Mouse (Mus musculus): ENCODE measurements at regions not wholly inside any gene's neighbourhood (a gene's known extent, or its start where the extent isn't known, plus 50 kb on each side); places are given as distances from the start of the nearest gene placed in this dataset.

DNA sequence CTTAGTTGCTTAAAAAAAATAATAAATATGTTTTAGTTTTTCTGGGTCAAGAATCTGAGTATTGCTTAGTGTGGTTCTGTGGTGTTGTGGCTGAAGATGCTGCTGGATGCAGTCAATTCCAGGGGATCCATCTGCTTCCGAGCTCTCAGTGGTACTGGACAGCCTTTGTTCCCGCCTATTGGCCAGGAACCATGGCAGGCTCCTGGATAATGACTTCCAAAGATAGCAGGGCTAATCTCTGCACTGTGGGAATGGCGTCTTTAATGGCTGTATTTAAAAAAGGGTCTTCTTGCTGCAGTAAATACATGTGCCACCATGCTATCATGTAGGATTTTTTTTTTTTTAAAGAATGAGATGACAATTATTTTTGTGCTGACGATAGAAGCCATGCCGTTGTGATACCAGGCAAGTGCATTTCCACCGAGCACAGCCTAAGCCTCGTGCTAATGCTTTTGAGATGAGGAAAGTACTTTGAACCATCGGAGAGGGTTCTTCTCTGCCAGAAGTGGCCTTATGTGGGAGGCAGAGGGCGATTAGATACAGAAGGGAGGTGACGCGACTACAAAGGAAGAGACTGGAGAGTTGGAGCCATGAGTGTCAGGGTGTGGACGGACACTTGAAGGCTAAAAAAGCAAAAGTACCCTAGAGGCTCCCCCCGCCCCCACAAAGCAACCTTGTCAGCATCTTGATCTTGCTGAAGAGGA, 50.7 kb upstream of the Rgs8 start:
- DNase-seq (ENCODE audit: low spot score) = no peak
- WGBS = 69% methylated on average over 13 of the region's 13 CpGs

DNA sequence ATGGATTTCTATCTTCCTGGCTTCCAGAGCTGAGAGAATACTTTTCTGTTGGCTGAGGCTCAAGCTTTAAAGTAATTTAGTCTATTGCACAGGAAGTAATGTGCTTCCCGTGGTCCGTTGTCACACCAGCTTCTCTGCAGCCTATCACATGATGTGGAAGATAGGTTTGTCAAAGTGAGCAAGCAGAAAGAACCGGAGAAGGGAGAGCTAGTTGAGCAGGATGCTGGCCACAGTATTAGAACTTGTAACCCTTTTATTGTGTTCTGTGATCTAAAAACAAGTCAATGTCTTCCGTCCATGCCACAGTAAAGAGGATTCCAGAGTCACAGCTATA, 50.2 kb upstream of the Rgs8 start:
- Histone ChIP-seq H3K4me1 (peaks cover 29% of the 10 kb centered on the region), H3K27ac (replicated peaks) (peak overlapping the region; percentile 55; the same call in 1 of the 2 replicates), H3K27me3 (ENCODE audit: low read depth, poor library complexity, severe bottlenecking) (no peaks in the 10 kb centered on the region), H3K9me3 (replicated peaks) (no peaks in the 10 kb centered on the region), H3K36me3 (no peaks in the 10 kb centered on the region), H3K4me3 (no peak overlapping the region)
- DNase-seq (ENCODE audit: low spot score) = no peak
- 85% methylated on average over 4 of the region's 4 CpGs for WGBS

More for the DNA sequence above, 50.7 kb upstream of the Rgs8 start:
- no peaks in the 10 kb centered on the region for H3K27me3 ChIP-seq (ENCODE audit: low read depth, poor library complexity, severe bottlenecking)
- H3K4me3 ChIP-seq = no peak overlapping the region
- no peaks in the 10 kb centered on the region for H3K9me3 ChIP-seq (replicated peaks)
- peak overlapping the region; percentile 55; the same call in 1 of the 2 replicates for H3K27ac ChIP-seq (replicated peaks)
- no peaks in the 10 kb centered on the region for H3K36me3 ChIP-seq
- H3K4me1 ChIP-seq = peaks cover 29% of the 10 kb centered on the region
